Mouse (Mus musculus): ENCODE measurements around the gene Fancm. TPM values are rescaled to one million over a fixed set of nuclear protein-coding genes. Genes with fewer than 3 reads are reported as not detected.
"Not testable (repeated sequence)": the region's sequence is repeated elsewhere in the genome, so short reads cannot be mapped to it uniquely, and the experiment has no call there.

Gene Fancm
- polyA plus RNA-seq, 1 experiment from 2014 or later = 6.0 TPM

GRCm38 (mm10) chr12:65119451-65119850 lies 44.0 kb downstream of the Fancm start:
- H3K36me3 ChIP-seq (replicated peaks) = peaks cover 75% of the 10 kb centered on the region
- no peaks in the 10 kb centered on the region for H3K27me3 ChIP-seq
- no peak overlapping the region for H3K4me3 ChIP-seq (replicated peaks)
- ATAC-seq (ENCODE audit: insufficient read depth) = no peak
- no peak overlapping the region for H3K27ac ChIP-seq (replicated peaks)
- WGBS (ENCODE audit: insufficient replicate concordance) = 86% methylated on average over 5 of the region's 5 CpGs
- H3K4me2 ChIP-seq = no peak overlapping the region
- no peak overlapping the region for H3K9ac ChIP-seq
- no peaks in the 10 kb centered on the region for H3K4me1 ChIP-seq (replicated peaks)
- no peaks in the 10 kb centered on the region for H3K9me3 ChIP-seq (replicated peaks)

GRCm38 (mm10) chr12:65136121-65136520 lies 60.7 kb downstream of the Fancm start:
- not testable (repeated sequence) for H3K9me3 ChIP-seq (replicated peaks); H3K27me3 ChIP-seq; ATAC-seq (ENCODE audit: insufficient read depth); H3K4me2 ChIP-seq; H3K27ac ChIP-seq (replicated peaks); H3K9ac ChIP-seq; H3K4me1 ChIP-seq (replicated peaks); H3K4me3 ChIP-seq (replicated peaks)
- WGBS (ENCODE audit: insufficient replicate concordance) = 84% methylated on average over 4 of the region's 4 CpGs
- peaks cover 73% of the 10 kb centered on the region for H3K36me3 ChIP-seq (replicated peaks)

- no peaks in the 10 kb centered on the region for H3K27me3 ChIP-seq
- under 1% methylated on average over 70 of the region's 70 CpGs for WGBS (ENCODE audit: insufficient replicate concordance)
- H3K9me3 ChIP-seq (replicated peaks) = no peaks in the 10 kb centered on the region
- ATAC-seq (ENCODE audit: insufficient read depth) = peak; percentile 97
- H3K36me3 ChIP-seq (replicated peaks) = 0 out of 2 replicates have a peak, but pooled peaks cover 8% of the 10 kb centered on the region
- H3K27ac ChIP-seq (replicated peaks) = peak within 1 kb of the TSS; percentile 99
- H3K4me3 ChIP-seq (replicated peaks) = peak within 1 kb of the TSS; percentile 98
- peak within 1 kb of the TSS; percentile 77 for H3K4me2 ChIP-seq
- H3K9ac ChIP-seq = peak within 1 kb of the TSS; percentile 86
- peaks cover 25% of the 10 kb centered on the region for H3K4me1 ChIP-seq (replicated peaks)
Measured at GRCm38 (mm10) chr12:65172021-65172951, 96.9 kb downstream of the Fancm start, which contains the start of gene Mis18bp1. Mis18bp1 (minus strand) TSS chr12:65172604.

GRCm38 (mm10) chr12:65172959-65173358 lies 97.6 kb downstream of the Fancm start:
- Histone ChIP-seq H3K9ac (peak overlapping the region; percentile 86), H3K4me1 (replicated peaks) (peaks cover 25% of the 10 kb centered on the region), H3K27ac (replicated peaks) (peak overlapping the region; percentile 99), H3K4me2 (peak overlapping the region; percentile 77), H3K4me3 (replicated peaks) (peak overlapping the region; percentile 98)
- not testable (repeated sequence) for H3K9me3 ChIP-seq (replicated peaks); H3K36me3 ChIP-seq (replicated peaks); H3K27me3 ChIP-seq
- ATAC-seq (ENCODE audit: insufficient read depth) = peak; percentile 54
- 14% methylated on average over 8 of the region's 8 CpGs for WGBS (ENCODE audit: insufficient replicate concordance)

- Histone ChIP-seq H3K4me2 (peak overlapping the region; percentile 77), H3K9me3 (replicated peaks) (no peaks in the 10 kb centered on the region), H3K4me3 (replicated peaks) (peak overlapping the region; percentile 98), H3K27me3 (no peaks in the 10 kb centered on the region), H3K36me3 (replicated peaks) (no peaks in the 10 kb centered on the region), H3K27ac (replicated peaks) (peak overlapping the region; percentile 99), H3K4me1 (replicated peaks) (peaks cover 25% of the 10 kb centered on the region), H3K9ac (no peak overlapping the region)
- ATAC-seq (ENCODE audit: insufficient read depth) = no peak
- WGBS (ENCODE audit: insufficient replicate concordance) = 88% methylated on average over 5 of the region's 5 CpGs
Measured at GRCm38 (mm10) chr12:65173736-65174135, 98.3 kb downstream of the Fancm start.

Other genes starting within 250 kb of the Fancm start
- 0.43 and 0.79 TPM in 2 replicates for gene Gm527, start 157.7 kb upstream of the Fancm start, polyA plus RNA-seq (2015; fragmentation: Nextera tagmentation; extraction: Ambion mirVana)
- 2.8 and 3.5 TPM in 2 replicates for gene Klhl28, start 110.1 kb upstream of the Fancm start, polyA plus RNA-seq (2015; fragmentation: Nextera tagmentation; extraction: Ambion mirVana)
- 6.0 and 6.5 TPM in 2 replicates for gene Togaram1, start 109.8 kb upstream of the Fancm start, polyA plus RNA-seq (2015; fragmentation: Nextera tagmentation; extraction: Ambion mirVana)
- gene Prpf39, start 39.3 kb upstream of the Fancm start, polyA plus RNA-seq (2015; fragmentation: Nextera tagmentation; extraction: Ambion mirVana) = 13.8 and 16.9 TPM in 2 replicates
- gene Fkbp3, start 1.6 kb upstream of the Fancm start, polyA plus RNA-seq (2015; fragmentation: Nextera tagmentation; extraction: Ambion mirVana) = 84.5 and 116 TPM in 2 replicates
- gene Mis18bp1, start 97.0 kb downstream of the Fancm start, polyA plus RNA-seq (2015; fragmentation: Nextera tagmentation; extraction: Ambion mirVana) = 32.4 and 36.8 TPM in 2 replicates
- gene Wdr20rt, start 149.9 kb downstream of the Fancm start, polyA plus RNA-seq (2015; fragmentation: Nextera tagmentation; extraction: Ambion mirVana) = not detected in 2 replicates